In genomic region chr1:151188469-151188868, GRCm38 (mm10) we compare ENCODE assay signal across 33 mouse cellular contexts. TPM values are rescaled to one million over a fixed set of nuclear protein-coding genes. Genes with fewer than 3 reads are reported as not detected.
"Had no signal": no experiment of that assay in that cellular context is flagged by ENCODE, and none has a peak within 500 bp of the region (broad histone marks: within the 10 kb centered on the region; RNA-seq: fewer than 3 reads in every experiment).

No protein-coding gene starts in this region.

- H3K9ac ChIP-seq: intestine, embryonic 15.5 days; liver, embryonic 12.5 days; liver, embryonic 15.5 days; lung, embryonic 15.5 days; midbrain, embryonic 13.5 days; neural tube, embryonic 13.5 days had no signal

- DNase-seq: kidney, adult 8-10 months; kidney, postnatal 25 days; layer of hippocampus, adult 9-11 months; lung, adult 18-20 months; lung, postnatal 10 days; lung, postnatal 36 days; retina, postnatal 1 day; right cerebral cortex, postnatal 25 days; spleen, adult 18-20 months; thymus, adult 18-20 months; thymus, postnatal 36 days had no signal

- H3K27ac ChIP-seq: intestine, embryonic 15.5 days; left cerebral cortex, adult 2 months; liver, embryonic 12.5 days; liver, embryonic 15.5 days; lung, embryonic 15.5 days; midbrain, embryonic 10.5 days; midbrain, embryonic 13.5 days; neural tube, embryonic 13.5 days had no signal

- H3K9me3 ChIP-seq: intestine, embryonic 15.5 days; liver, embryonic 12.5 days; liver, embryonic 15.5 days; lung, embryonic 15.5 days; megakaryocyte, embryonic 14.5 days; midbrain, embryonic 10.5 days; midbrain, embryonic 13.5 days; neural tube, embryonic 13.5 days had no signal

- H3K4me2 ChIP-seq: intestine, embryonic 15.5 days; liver, embryonic 12.5 days; liver, embryonic 15.5 days; lung, embryonic 15.5 days; midbrain, embryonic 13.5 days; neural tube, embryonic 13.5 days had no signal

- H3K4me1 ChIP-seq: intestine, embryonic 15.5 days; lung, embryonic 15.5 days; megakaryocyte, embryonic 14.5 days; midbrain, embryonic 10.5 days; midbrain, embryonic 13.5 days; neural tube, embryonic 13.5 days had no signal

- H3K36me3 ChIP-seq: intestine, embryonic 15.5 days; liver, embryonic 12.5 days; liver, embryonic 15.5 days; lung, embryonic 15.5 days; midbrain, embryonic 10.5 days; midbrain, embryonic 13.5 days; neural tube, embryonic 13.5 days had no signal

- H3K27me3 ChIP-seq: intestine, embryonic 15.5 days; liver, embryonic 12.5 days; liver, embryonic 15.5 days; lung, embryonic 15.5 days; megakaryocyte, embryonic 14.5 days; midbrain, embryonic 13.5 days; neural tube, embryonic 13.5 days had no signal

- ATAC-seq: intestine, embryonic 15.5 days; liver, embryonic 12.5 days; midbrain, embryonic 13.5 days; midbrain, embryonic 16.5 days had no signal

- H3K4me3 ChIP-seq: intestine, embryonic 15.5 days; left cerebral cortex, adult 2 months; liver, embryonic 12.5 days; liver, embryonic 15.5 days; lung, embryonic 15.5 days; megakaryocyte, embryonic 14.5 days; midbrain, embryonic 10.5 days; midbrain, embryonic 13.5 days; myocyte; neural tube, embryonic 13.5 days had no signal

RNA-seq across cellular contexts. Expression of gene Gm8947, which starts 3.7 kb away (rescaled TPM):
- total RNA-seq: layer of hippocampus, adult 18-20 months; layer of hippocampus, postnatal 25 days; left cerebral cortex, adult 2 months; left cerebral cortex, postnatal 10 days; left cerebral cortex, postnatal 36 days; monocyte, adult 5-6 weeks; neutrophil, adult 5-6 weeks had no signal
- polyA plus RNA-seq: midbrain, embryonic 13.5 days; midbrain, embryonic 16.5 days; neural tube, embryonic 13.5 days; urinary bladder, adult 2 months had no signal

RNA-seq across cellular contexts. Expression of gene Gm47985, which starts 6.1 kb away (rescaled TPM):
- total RNA-seq: layer of hippocampus, adult 18-20 months; layer of hippocampus, postnatal 25 days; left cerebral cortex, adult 2 months; left cerebral cortex, postnatal 10 days; left cerebral cortex, postnatal 36 days; monocyte, adult 5-6 weeks; neutrophil, adult 5-6 weeks had no signal
- polyA plus RNA-seq: intestine, embryonic 15.5 days; lung, embryonic 15.5 days; midbrain, embryonic 16.5 days; urinary bladder, adult 2 months had no signal

RNA-seq across cellular contexts. Expression of gene Gm47995, which starts 9.8 kb away (rescaled TPM):
- total RNA-seq: layer of hippocampus, adult 18-20 months; layer of hippocampus, postnatal 25 days; left cerebral cortex, adult 2 months; left cerebral cortex, postnatal 10 days; left cerebral cortex, postnatal 36 days; monocyte, adult 5-6 weeks; neutrophil, adult 5-6 weeks had no signal
- polyA plus RNA-seq: intestine, embryonic 15.5 days; limb, embryonic 11.5 days; lung, embryonic 15.5 days; midbrain, embryonic 10.5 days; midbrain, embryonic 13.5 days; midbrain, embryonic 16.5 days; neural tube, embryonic 13.5 days; stomach, embryonic 16.5 days; urinary bladder, adult 2 months had no signal

RNA-seq across cellular contexts. Expression of gene 3110040M04Rik, which starts 15.5 kb away (rescaled TPM):
- total RNA-seq: layer of hippocampus, adult 18-20 months; layer of hippocampus, postnatal 25 days; left cerebral cortex, adult 2 months; left cerebral cortex, postnatal 10 days; left cerebral cortex, postnatal 36 days; monocyte, adult 5-6 weeks; neutrophil, adult 5-6 weeks had no signal
- polyA plus RNA-seq: limb, embryonic 11.5 days; limb, embryonic 14.5 days; lung, embryonic 15.5 days; midbrain, embryonic 10.5 days; midbrain, embryonic 13.5 days; midbrain, embryonic 16.5 days; neural tube, embryonic 13.5 days; testis, adult 2 months; urinary bladder, adult 2 months had no signal

RNA-seq across cellular contexts. Expression of gene Gm47996, which starts 21.5 kb away (rescaled TPM):
- total RNA-seq: layer of hippocampus, adult 18-20 months; layer of hippocampus, postnatal 25 days; left cerebral cortex, adult 2 months; left cerebral cortex, postnatal 10 days; left cerebral cortex, postnatal 36 days; monocyte, adult 5-6 weeks; neutrophil, adult 5-6 weeks had no signal
- polyA plus RNA-seq: intestine, embryonic 15.5 days; lung, embryonic 15.5 days; midbrain, embryonic 13.5 days; midbrain, embryonic 16.5 days; neural tube, embryonic 13.5 days; stomach, embryonic 16.5 days; urinary bladder, adult 2 months had no signal
